Mouse (Mus musculus): ENCODE results near the gene Map3k9. TPM values are rescaled to one million over a fixed set of nuclear protein-coding genes. Genes with fewer than 3 reads are reported as not detected.

Gene Map3k9
- polyA plus RNA-seq, 1 experiment from 2014 or later, result 2.4 TPM

DNA sequence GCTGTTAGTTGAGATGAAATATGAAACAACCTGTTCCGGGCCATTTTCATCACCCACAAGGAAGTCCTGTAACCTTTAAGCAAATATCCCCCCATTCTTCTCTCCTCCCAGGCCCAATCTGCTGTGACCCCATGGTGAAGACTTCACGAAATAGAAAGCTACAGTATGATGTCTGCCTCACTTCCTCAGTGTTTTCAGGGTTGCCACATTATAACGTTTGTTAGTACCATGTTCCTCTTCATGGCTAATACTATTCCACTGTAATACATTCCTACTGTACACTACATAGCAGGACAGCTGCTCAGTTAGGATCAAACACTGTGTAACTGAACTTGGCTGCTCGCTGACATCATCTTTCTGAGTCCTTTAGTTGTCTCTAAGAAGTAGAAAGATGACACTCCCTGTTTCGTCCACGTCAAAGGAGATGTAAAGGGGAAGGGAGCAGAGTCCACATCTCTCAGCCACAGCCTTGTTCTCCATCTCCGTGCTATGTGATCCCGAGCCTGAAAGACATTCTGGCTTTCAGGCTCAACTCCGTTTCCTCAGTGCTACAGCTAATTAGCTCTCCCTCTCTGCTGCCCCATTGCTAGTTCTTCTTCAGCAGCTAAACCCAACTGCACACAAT is 34.5 kb downstream of the Map3k9 start:
- H3K27me3 ChIP-seq (replicated peaks; ENCODE audit: control insufficient read depth, insufficient read depth, low read length), result no peaks in the 10 kb centered on the region
- H3K36me3 ChIP-seq (ENCODE audit: control insufficient read depth, insufficient read depth), result peaks cover 5% of the 10 kb centered on the region; the same call in 1 of the 2 replicates
- 55% methylated on average over 9 of the region's 9 CpGs for WGBS
- no peak overlapping the region for H3K27ac ChIP-seq (ENCODE audit: low read depth, low read length)
- no peak overlapping the region for H3K9ac ChIP-seq (ENCODE audit: low read depth, low read length)
- peak; percentile 58; the same call in 1 of the 2 replicates for ATAC-seq
- no peaks in the 10 kb centered on the region for H3K9me3 ChIP-seq (ENCODE audit: control insufficient read depth)
- 0 out of 2 replicates have a peak overlapping the region, but pooled peaks have one; percentile 10 for H3K4me2 ChIP-seq (replicated peaks; ENCODE audit: low read depth)
- TF ChIP-seq CTCF (IDR thresholded peaks at IDR 0.05; ENCODE audit: low read depth), result no peak
- no peak overlapping the region for H3K4me3 ChIP-seq (ENCODE audit: low read depth, low read length)
- no peaks in the 10 kb centered on the region; the same call in 1 of the 2 replicates for H3K4me1 ChIP-seq (replicated peaks; ENCODE audit: control insufficient read depth, insufficient read depth, low read length)

DNA sequence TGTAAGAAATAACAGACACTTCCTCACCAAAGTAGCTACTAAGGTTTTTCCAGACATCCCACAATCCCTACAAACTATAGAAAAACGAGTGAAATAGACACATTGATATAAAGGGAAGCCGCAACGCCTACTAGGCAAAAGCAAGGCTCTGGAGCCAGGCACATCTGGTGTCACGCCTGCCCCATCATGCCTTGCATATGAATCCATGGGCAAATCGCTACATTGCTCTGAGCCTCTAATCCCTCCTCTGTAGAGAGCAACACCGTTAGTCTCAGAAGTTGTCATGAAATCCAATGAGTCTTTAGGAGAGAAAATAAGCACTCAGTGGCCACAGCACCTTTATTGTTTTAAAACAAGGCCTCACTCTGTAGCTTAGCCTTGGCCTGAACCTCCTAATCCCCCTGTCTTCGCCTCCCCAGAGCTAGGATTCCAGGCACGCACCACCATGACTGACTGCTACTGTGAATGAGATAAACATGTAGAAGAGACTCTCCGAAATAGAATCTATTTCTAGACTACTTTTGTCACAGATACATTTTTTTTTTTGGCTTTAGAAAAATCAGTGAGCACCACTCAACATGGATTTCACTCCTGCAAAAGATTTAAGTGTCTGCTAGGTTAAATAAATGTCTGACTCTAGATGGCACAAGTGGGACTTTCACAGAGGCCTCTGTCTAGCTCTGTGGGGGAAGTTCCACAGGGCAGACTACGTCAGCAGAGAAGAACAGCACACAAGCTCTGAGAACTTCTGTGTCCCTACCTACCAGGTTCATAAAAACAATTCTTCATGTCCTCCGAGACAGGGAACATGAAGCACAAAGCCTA is 45.5 kb downstream of the Map3k9 start:
- Histone ChIP-seq H3K4me2 (replicated peaks; ENCODE audit: low read depth) (no peak overlapping the region), H3K9ac (ENCODE audit: low read depth, low read length) (no peak overlapping the region), H3K9me3 (ENCODE audit: control insufficient read depth) (no peaks in the 10 kb centered on the region), H3K4me1 (replicated peaks; ENCODE audit: control insufficient read depth, insufficient read depth, low read length) (no peaks in the 10 kb centered on the region), H3K27me3 (replicated peaks; ENCODE audit: control insufficient read depth, insufficient read depth, low read length) (no peaks in the 10 kb centered on the region), H3K27ac (ENCODE audit: low read depth, low read length) (no peak overlapping the region), H3K4me3 (ENCODE audit: low read depth, low read length) (no peak overlapping the region), H3K36me3 (ENCODE audit: control insufficient read depth, insufficient read depth) (peaks cover 15% of the 10 kb centered on the region; the same call in 1 of the 2 replicates)
- TF ChIP-seq CTCF (IDR thresholded peaks at IDR 0.05; ENCODE audit: low read depth), result 0 out of 2 replicates have a peak, but pooled peaks have one; percentile 5
- 84% methylated on average over 11 of the region's 11 CpGs for WGBS
- no peak for ATAC-seq

DNA sequence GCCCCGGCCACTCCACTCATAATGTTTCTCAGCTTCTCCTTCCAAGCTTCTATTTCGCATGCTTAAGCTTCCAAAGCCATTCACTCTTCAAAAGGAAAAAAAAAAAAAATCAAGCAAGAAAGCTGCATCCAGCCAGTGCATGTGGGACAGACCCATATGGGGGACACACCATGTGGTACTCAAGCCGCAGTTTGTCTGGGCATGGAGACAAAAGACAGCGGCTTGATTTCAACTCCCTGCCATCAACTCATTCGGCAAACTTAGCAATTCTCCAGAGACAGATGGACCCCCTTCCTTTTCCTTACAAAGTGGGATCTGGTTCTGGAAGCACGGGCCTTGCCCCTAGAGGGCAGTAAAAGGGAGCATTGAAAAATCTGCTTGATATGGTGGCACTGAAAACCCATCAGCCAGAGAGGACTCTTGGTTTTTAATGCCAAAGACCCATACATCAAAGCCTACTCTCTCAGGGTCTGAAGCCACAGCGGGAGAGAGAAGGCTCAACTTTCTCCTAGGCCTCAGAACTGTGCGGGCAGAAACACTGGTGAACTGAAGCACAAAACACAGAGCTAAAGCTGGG is 54.6 kb downstream of the Map3k9 start:
- no peaks in the 10 kb centered on the region for H3K4me1 ChIP-seq (replicated peaks; ENCODE audit: control insufficient read depth, insufficient read depth, low read length)
- H3K27ac ChIP-seq (ENCODE audit: low read depth, low read length), result no peak overlapping the region
- H3K9me3 ChIP-seq (ENCODE audit: control insufficient read depth), result no peaks in the 10 kb centered on the region
- no peak overlapping the region for H3K4me2 ChIP-seq (replicated peaks; ENCODE audit: low read depth)
- no peak overlapping the region for H3K4me3 ChIP-seq (ENCODE audit: low read depth, low read length)
- no peak overlapping the region for H3K9ac ChIP-seq (ENCODE audit: low read depth, low read length)
- TF ChIP-seq CTCF (IDR thresholded peaks at IDR 0.05; ENCODE audit: low read depth), result peak; percentile 42
- peaks cover 23% of the 10 kb centered on the region for H3K36me3 ChIP-seq (ENCODE audit: control insufficient read depth, insufficient read depth)
- WGBS, result 83% methylated on average over 8 of the region's 8 CpGs
- H3K27me3 ChIP-seq (replicated peaks; ENCODE audit: control insufficient read depth, insufficient read depth, low read length), result no peaks in the 10 kb centered on the region
- no peak for ATAC-seq

DNA sequence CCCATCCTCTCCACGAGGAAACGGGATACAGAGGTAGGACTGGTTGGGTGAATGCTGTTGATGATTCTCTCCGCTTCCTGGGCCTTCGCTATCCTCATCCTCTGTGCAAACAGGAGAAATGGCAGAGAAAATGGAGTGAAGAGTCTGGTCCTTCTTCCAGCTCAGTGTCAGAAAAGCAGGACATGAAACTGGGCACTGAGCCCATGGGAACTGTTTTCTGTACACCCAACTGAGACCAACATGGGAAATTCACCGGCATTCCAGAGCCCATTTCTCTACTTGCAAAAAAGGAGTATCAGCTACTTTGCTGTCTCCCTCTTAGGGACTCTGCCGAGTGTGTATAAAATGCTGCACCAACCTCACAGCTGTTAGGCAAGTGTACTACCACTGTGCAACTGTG is 56.2 kb downstream of the Map3k9 start:
- Histone ChIP-seq H3K36me3 (ENCODE audit: control insufficient read depth, insufficient read depth) (peaks cover 20% of the 10 kb centered on the region), H3K27me3 (replicated peaks; ENCODE audit: control insufficient read depth, insufficient read depth, low read length) (no peaks in the 10 kb centered on the region), H3K9ac (ENCODE audit: low read depth, low read length) (no peak overlapping the region), H3K4me1 (replicated peaks; ENCODE audit: control insufficient read depth, insufficient read depth, low read length) (no peaks in the 10 kb centered on the region), H3K4me2 (replicated peaks; ENCODE audit: low read depth) (no peak overlapping the region), H3K27ac (ENCODE audit: low read depth, low read length) (no peak overlapping the region), H3K9me3 (ENCODE audit: control insufficient read depth) (no peaks in the 10 kb centered on the region), H3K4me3 (ENCODE audit: low read depth, low read length) (no peak overlapping the region)
- ATAC-seq, result no peak
- WGBS, result 84% methylated on average over 6 of the region's 6 CpGs
- no peak for TF ChIP-seq CTCF (IDR thresholded peaks at IDR 0.05; ENCODE audit: low read depth)

DNA sequence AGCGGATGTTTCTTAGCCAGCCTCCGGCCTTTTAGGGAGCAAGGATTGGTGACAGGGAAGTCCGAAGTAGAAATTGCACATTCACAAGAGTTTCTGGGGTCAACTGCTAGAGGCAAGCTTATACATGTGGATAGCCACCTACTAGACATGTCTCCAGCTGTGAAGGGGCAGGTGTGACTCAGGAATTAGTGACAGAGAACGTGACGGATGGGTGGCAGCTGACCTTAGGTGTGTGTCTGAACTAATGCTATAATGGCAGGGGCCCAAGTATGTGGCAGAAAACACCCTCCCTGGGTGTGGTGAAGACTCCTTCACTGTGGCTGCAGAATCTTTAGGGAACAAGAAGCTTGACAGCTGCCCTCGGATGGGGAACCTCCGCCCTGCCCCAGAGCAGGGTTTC is 57.6 kb downstream of the Map3k9 start:
- Histone ChIP-seq H3K36me3 (ENCODE audit: control insufficient read depth, insufficient read depth) (peaks cover 20% of the 10 kb centered on the region), H3K4me1 (replicated peaks; ENCODE audit: control insufficient read depth, insufficient read depth, low read length) (no peaks in the 10 kb centered on the region), H3K27ac (ENCODE audit: low read depth, low read length) (no peak overlapping the region), H3K9me3 (ENCODE audit: control insufficient read depth) (no peaks in the 10 kb centered on the region), H3K4me2 (replicated peaks; ENCODE audit: low read depth) (no peak overlapping the region), H3K27me3 (replicated peaks; ENCODE audit: control insufficient read depth, insufficient read depth, low read length) (no peaks in the 10 kb centered on the region), H3K9ac (ENCODE audit: low read depth, low read length) (no peak overlapping the region), H3K4me3 (ENCODE audit: low read depth, low read length) (no peak overlapping the region)
- TF ChIP-seq CTCF (IDR thresholded peaks at IDR 0.05; ENCODE audit: low read depth), result no peak
- ATAC-seq, result no peak
- 85% methylated on average over 7 of the region's 7 CpGs for WGBS

DNA sequence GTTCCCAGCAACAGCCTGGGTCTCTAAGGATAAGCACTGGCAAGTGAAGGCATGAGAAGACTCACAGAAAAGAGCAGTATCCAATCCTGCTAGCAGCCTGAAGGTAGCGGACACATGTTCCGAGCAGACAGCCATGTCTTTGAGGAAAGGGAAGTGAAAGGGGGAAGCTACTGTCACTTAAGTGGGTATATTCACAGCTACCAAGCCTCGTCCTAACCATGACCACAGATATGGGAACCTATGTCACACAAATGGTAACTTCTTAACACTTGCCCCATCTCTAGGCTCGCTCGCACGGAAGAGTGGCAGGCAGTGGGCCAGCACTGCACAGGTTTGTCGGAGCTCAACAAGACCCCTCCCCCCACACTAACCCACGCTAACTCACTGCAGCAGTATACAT is 61.3 kb downstream of the Map3k9 start:
- H3K36me3 ChIP-seq (ENCODE audit: control insufficient read depth, insufficient read depth), result peaks cover 17% of the 10 kb centered on the region
- no peak for TF ChIP-seq CTCF (IDR thresholded peaks at IDR 0.05; ENCODE audit: low read depth)
- no peaks in the 10 kb centered on the region for H3K27me3 ChIP-seq (replicated peaks; ENCODE audit: control insufficient read depth, insufficient read depth, low read length)
- H3K27ac ChIP-seq (ENCODE audit: low read depth, low read length), result no peak overlapping the region
- no peaks in the 10 kb centered on the region for H3K4me1 ChIP-seq (replicated peaks; ENCODE audit: control insufficient read depth, insufficient read depth, low read length)
- H3K4me2 ChIP-seq (replicated peaks; ENCODE audit: low read depth), result no peak overlapping the region
- no peak overlapping the region for H3K4me3 ChIP-seq (ENCODE audit: low read depth, low read length)
- no peak for ATAC-seq
- no peak overlapping the region for H3K9ac ChIP-seq (ENCODE audit: low read depth, low read length)
- 89% methylated on average over 8 of the region's 8 CpGs for WGBS
- no peaks in the 10 kb centered on the region for H3K9me3 ChIP-seq (ENCODE audit: control insufficient read depth)
